Mouse (Mus musculus): ENCODE measurements at regions not wholly inside any gene's neighbourhood (a gene's known extent, or its start where the extent isn't known, plus 50 kb on each side); places are given as distances from the start of the nearest gene placed in this dataset.

DNA sequence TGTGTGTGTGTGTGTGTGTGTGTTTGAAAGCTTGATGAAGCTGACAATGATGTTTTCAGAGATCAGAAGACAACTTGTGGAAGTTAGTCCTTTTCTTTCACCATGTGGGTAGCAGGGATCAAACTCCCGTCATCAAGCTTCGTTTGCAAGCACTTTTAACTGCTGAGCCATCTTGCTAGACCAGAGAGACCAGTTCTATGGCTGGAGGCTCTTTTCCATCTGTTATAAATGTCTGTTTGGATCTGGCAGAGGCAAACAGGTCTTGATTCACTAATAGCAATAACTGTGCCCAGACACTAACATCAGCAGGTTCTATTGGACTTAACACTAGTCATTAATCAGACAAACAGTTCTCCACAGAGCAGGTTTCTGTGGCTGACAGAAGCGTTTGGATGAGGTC lies 150.1 kb upstream of the Stmnd1 start:
- DNase-seq (ENCODE audit: low spot score in 2 of 2): no peak

- no peak for DNase-seq (ENCODE audit: low spot score in 2 of 2)
Observed at GRCm38 (mm10) chr13:46116576-46116975, 151.8 kb upstream of the Atxn1 start.

DNA sequence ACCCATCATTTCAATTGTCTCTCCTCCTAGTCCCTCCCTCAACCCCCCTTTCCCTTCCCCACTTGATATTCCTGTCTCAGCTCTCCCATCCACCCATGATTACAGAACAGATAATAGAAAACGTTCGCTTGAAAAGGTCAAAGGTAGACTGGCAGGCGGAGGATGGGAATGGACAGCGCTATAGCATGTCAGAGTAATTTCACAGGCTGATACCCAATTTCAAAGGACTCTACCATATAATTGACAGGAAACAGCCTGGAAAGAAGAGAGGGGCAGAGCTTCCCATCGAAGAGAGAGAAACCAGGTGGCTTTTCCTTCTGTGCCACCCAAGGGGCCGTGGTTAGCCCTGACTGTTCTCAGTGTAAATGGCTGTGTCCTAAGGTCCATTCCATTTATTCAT lies 140.2 kb upstream of the Atxn1 start:
- DNase-seq (ENCODE audit: low spot score in 2 of 2): no peak

GRCm38 (mm10) chr13:46098621-46099020 lies 133.8 kb upstream of the Atxn1 start:
- DNase-seq (ENCODE audit: low spot score in 2 of 2): no peak

DNA sequence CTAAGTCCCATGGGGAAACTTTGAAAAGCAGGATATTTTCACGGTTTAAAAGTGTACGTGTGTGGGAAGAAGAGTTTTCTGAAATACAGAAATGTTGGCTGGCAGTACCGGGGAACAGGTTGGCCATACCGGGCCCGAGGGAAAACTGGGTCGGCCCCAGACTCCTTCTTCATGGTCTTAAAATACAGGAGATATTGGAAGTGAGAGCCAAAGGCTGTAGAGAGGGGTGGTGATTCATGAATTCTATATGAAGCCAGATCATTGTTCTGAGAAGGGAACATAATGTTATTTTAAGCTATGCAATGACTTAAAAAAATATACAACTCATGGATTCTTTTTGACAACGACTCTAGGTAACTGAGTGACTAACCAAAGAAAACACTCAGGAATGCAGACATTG lies 133.3 kb upstream of the Atxn1 start:
- no peak for DNase-seq (ENCODE audit: low spot score in 2 of 2)

DNA sequence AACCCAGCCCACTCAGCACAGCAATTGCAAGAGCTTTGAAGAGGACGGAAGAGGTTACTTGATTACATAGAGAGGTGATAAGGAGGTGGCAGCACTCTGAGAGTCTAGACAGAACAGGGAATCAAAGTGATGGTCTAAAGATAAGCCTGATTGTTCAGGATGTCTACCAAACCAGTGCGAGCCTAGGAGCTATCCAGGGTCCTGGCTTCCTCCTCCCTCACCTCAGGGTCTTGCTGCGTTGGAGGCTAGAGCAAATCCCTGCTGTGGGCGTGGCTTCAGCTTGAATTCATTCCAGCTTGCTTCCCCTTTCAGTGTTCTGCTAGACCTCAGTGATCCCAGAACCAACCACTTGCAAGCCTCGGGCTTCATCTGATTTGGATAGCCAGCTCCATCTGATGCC lies 132.2 kb upstream of the Atxn1 start:
- DNase-seq (ENCODE audit: low spot score in 2 of 2): peak in 1 of 2 experiments; percentile 18

DNA sequence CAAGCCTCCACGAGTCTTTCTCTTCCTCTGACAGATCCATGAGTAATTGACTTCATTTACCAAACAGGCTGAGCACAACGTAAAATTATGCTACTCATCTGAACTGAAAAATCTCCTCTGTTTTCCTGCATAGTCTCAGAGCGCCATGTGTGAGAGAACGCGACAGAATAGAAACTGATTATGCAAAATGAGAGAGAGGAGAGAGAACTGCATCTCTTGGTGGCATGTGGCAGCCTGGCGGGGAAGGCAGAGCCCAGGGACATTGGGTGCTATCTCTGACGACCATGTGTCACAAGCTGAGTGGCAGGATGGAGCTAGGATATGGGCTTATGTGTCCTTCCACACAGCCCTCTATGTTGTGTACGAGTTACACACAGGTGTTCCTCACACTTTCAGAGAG lies 131.6 kb upstream of the Atxn1 start:
- peak; percentile 25 to 33 for DNase-seq (ENCODE audit: low spot score in 2 of 2)

DNA sequence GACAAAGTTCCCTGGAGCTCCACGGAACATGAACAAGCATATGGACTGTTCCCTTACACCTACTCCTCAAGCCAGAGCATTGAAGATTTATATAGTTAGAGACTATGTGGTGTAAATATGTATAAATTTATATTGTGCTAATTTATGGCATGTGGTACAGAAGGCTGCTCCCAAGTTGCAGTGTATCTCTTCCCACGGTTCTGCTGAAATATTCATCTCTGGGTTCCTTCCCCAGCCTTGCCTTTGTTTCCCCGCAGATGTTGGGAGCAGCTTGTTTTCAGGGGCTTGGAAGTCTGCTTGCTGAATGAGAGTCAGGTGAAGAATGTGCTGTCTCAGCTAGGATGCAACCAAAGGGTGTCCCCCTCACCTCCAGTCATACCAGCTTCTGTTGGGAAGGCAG lies 128.0 kb upstream of the Atxn1 start:
- no peak for DNase-seq (ENCODE audit: low spot score in 2 of 2)

DNA sequence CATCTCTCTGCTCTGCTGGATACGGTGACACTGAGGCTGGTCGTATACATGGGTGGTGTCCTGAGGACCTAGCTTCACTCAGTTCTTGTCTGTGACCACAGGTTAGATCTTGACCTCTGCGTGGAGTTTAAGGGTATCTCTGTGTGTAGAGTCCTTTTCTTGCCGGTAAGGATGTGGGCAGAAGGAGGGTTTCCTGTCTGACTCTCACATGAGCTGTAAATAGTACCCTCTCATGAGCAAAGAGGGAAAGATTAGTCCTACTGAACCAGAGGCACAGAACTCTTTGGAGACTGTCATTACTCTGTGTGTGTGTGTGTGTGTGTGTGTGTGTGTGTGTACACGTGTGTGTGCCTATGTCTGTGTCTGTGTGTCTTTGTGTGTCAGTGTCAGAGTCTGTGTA lies 126.3 kb upstream of the Atxn1 start:
- DNase-seq (ENCODE audit: low spot score in 2 of 2): no peak

GRCm38 (mm10) chr13:46088237-46088636 lies 123.4 kb upstream of the Atxn1 start:
- DNase-seq (ENCODE audit: low spot score in 2 of 2): no peak

DNA sequence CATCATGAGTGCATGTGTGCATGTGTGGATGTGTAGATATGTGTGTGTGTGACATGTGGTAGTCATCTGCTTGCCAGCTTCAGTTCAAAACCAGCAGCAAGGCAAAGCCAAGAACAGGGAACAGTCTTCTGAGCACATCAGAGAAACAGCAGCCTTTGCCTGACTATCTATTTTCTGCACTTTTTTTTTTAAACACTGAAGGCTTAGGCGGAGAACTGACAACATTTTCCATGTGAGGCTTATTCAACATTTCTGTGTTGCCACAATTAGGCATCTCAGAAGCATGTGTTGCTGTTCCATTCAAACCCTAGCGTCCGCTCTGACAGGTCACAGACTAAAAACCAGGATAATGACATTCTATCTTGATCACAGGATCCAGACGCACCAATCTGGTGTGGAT lies 122.9 kb upstream of the Atxn1 start:
- DNase-seq (ENCODE audit: low spot score in 2 of 2): no peak

GRCm38 (mm10) chr13:46076879-46077278 lies 112.1 kb upstream of the Atxn1 start:
- no peak for DNase-seq (ENCODE audit: low spot score in 2 of 2)

- DNase-seq (ENCODE audit: low spot score in 2 of 2): no peak
Observed at GRCm38 (mm10) chr13:46071670-46072069, 106.9 kb upstream of the Atxn1 start.

DNA sequence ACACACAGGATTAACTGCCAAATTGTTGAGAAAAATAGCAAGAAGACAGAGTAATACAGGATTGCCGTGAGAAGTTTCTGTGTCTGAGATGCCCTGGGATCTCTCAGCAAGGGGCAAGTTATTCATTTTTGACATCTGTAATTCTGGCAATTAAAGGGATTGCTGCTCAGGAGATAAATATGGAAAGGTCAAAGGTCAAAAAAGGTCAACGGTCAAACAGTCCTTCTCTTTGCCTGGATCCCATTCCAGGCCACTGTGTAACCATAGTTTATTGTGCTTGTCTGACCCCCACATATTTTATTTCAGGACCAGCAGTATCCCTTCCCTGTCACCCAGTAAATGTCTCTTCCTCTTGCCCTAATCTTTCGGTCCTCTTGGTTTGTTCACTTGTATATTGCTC lies 104.8 kb upstream of the Atxn1 start:
- DNase-seq (ENCODE audit: low spot score in 2 of 2): no peak

- no peak for DNase-seq (ENCODE audit: low spot score in 2 of 2)
Observed at GRCm38 (mm10) chr13:46062758-46063157, 98.0 kb upstream of the Atxn1 start.

DNA sequence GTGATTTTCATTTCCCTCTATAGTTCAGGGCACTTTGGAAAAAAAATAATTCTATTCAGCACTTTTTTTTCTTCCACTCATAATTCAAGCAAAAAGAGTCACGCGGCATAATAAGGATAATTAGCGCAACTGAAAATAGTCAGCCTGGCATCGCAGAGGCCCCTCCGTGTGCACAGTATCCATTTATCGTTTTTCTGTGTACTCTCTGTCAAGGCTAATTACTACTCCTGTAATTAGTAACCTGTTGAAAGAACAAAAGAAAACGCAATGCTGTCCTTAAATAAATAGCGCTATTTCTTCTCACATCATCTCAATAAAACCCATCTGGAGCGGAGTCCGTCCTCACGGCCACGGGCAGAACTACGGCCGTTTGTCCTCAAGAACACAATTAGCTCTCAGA lies 95.1 kb upstream of the Atxn1 start:
- no peak for DNase-seq (ENCODE audit: low spot score in 2 of 2)

GRCm38 (mm10) chr13:46058862-46059261 lies 94.1 kb upstream of the Atxn1 start:
- DNase-seq (ENCODE audit: low spot score in 2 of 2): no peak

DNA sequence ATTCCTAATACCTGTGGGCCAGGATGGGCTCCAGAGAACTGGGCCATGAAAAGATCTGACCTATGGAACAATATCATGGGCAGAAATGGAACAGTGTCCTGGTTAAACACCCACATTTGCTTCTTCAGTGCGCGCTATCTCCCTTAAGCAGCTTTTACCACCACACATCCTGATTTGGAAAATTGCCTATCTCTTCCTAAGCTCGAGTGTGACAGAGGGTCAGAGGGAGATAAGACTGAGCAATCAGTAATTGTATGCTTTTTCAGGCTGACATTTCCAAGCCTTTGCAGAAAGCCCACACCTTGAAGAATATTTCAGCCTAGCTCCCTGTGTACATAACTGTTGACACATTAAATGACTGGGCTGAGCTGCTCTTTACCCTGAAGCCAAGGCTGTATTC lies 93.5 kb upstream of the Atxn1 start:
- no peak for DNase-seq (ENCODE audit: low spot score in 2 of 2)

GRCm38 (mm10) chr13:46055410-46055809 lies 90.6 kb upstream of the Atxn1 start:
- DNase-seq (ENCODE audit: low spot score in 2 of 2): no peak

DNA sequence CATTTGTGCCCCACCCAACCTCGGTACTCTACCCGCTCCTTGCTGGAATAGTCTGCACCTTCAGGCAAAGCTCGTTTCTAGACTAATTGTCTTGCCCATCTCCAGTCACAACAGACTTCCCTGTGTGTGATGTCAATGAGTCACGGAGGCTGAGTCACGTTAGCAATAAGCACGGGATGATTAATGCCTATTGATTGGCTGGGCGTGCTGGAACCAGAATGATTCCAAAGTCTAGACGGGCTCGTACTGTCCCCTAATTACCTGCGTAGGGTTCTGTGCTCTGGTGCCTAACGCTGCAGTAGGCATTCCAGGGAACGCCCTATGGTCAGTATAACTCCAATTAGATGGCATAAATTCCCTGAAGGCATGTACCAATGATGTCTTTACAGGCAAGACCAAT lies 78.8 kb upstream of the Atxn1 start:
- DNase-seq (ENCODE audit: low spot score in 2 of 2): no peak

DNA sequence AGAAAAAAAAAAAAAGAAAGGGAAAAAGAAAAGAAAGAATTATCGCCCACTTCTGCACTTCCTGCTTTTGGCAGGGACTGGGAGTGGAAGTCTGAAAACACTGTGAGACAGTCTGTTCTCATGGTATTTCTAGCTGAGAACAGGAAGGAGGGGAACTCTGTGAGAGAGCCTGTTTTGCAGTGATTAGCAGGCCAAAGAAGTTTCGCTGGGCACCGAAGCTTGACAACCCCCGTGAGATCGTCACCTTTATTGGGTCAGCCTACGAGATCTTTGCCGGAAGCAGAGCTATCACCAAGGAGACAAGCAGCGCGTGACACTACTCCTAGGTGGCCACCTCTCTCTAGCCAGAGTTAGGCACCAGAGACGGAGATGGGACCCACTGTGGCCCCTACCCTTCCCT lies 78.2 kb upstream of the Atxn1 start:
- no peak for DNase-seq (ENCODE audit: low spot score in 2 of 2)

DNA sequence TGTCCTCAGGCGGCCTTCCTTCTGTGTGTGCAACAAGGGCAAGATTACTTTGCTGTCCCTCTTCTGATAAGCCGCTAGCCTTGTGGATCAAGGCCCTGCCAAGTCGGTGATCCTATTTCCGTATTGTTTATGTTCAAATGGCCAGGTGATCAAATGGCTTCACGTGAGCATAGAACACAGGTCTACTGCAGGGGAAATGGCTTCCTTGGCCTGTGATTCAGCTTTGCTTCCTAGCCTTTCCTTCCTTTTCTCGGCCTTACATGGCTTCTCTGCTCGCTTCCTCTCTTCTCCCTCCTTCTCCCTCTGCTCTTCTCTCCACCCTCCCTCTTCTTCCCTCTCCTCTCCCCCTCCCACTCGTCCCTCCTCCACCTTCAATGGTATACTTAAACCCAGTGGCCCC lies 77.4 kb upstream of the Atxn1 start:
- no peak for DNase-seq (ENCODE audit: low spot score in 2 of 2)

DNA sequence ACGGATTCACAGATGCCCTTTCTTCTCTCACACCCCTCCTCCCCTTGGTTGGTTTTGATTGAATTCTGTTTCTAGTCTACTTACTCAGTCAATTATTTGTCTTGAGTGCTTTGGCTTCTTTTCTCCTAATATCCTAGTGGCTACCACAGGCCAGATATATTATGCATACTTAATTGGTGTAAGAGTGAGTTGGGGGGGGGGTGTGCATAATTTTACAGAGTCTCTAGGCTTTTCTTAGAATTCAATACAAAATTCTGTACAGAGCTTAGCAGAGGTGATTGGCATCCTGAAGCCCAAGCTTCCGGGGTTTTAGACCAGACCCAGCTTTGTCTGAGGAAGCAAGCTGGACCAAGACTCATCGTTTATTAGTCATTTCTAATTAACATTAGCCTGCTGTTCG lies 76.7 kb upstream of the Atxn1 start:
- no peak for DNase-seq (ENCODE audit: low spot score in 2 of 2)

- no peak for DNase-seq (ENCODE audit: low spot score in 2 of 2)
Observed at GRCm38 (mm10) chr13:46040062-46040461, 75.3 kb upstream of the Atxn1 start.

Data from layer of hippocampus, postnatal 10 days (tissue).